Mouse (Mus musculus) stomach, embryonic 14.5 days (tissue): ENCODE results near the gene Clasp1. TPM values are rescaled to one million over a fixed set of nuclear protein-coding genes. Genes with fewer than 3 reads are reported as not detected.

Experiments used
- ATAC-seq: fragments of 200-750 bp; cut with Nextera tagmentation; 2 replicates; pipeline ENCODE4 v1.8.0; 2017; ENCODE audit warnings: low read depth, moderate TSS enrichment; ENCODE audit not compliant: insufficient number of reproducible peaks, insufficient read depth, low FRiP score
- H3K27ac ChIP-seq: fragments of 300-500 bp; sonication (generic); 2 replicates; pipeline ENCODE4 v1.5.1; 2014; ENCODE audit warnings: mild to moderate bottlenecking, low read length, moderate library complexity, mixed read lengths
- H3K27me3 ChIP-seq: fragments of 300-500 bp; sonication (generic); 2 replicates; pipeline ENCODE4 v1.6.1; 2014; ENCODE audit warnings: low read length, control low read depth, mixed read lengths; ENCODE audit not compliant: control insufficient read depth, insufficient read depth
- H3K36me3 ChIP-seq: fragments of 300-500 bp; sonication (generic); 2 replicates; pipeline ENCODE4 v1.6.1; 2014; ENCODE audit warnings: mild to moderate bottlenecking, control low read depth, low read length, moderate library complexity, mixed read lengths; ENCODE audit not compliant: control insufficient read depth, insufficient read depth
- H3K4me1 ChIP-seq: fragments of 300-500 bp; sonication (generic); 2 replicates; pipeline ENCODE4 v1.6.1; 2014; ENCODE audit warnings: low read length, control low read depth, mixed read lengths; ENCODE audit not compliant: control insufficient read depth, insufficient read depth
- H3K4me2 ChIP-seq: fragments of 300-500 bp; sonication (generic); replicated peaks from 2 replicates; pipeline ENCODE4 v1.6.1; 2014; ENCODE audit warnings: low read depth, low read length, control low read depth
- H3K4me3 ChIP-seq: fragments of 300-500 bp; sonication (generic); 2 replicates; pipeline ENCODE4 v1.5.1; 2014; ENCODE audit warnings: low read depth, low read length, control low read depth
- H3K9ac ChIP-seq: fragments of 300-500 bp; sonication (generic); replicated peaks from 2 replicates; pipeline ENCODE4 v1.6.1; 2014; ENCODE audit warnings: low read depth, mild to moderate bottlenecking, control low read depth, low read length, moderate library complexity, mixed read lengths
- H3K9me3 ChIP-seq: fragments of 300-500 bp; sonication (generic); 2 replicates; pipeline ENCODE4 v1.6.1; 2016; ENCODE audit warnings: low read depth, low read length, control low read depth; ENCODE audit not compliant: control insufficient read depth
- WGBS: fragments of 180-500 bp; shearing (Covaris S2); extraction: QIAGEN DNeasy Blood & Tissue Kit; methylation state at CpG from one replicate; pipeline ENCODE4 v1.1.7; 2014; 5-methylcytosine and 5-hydroxymethylcytosine counted together
- polyA plus RNA-seq: library from polyadenylated mRNA; unstranded; fragments of >200 nt; fragmentation: Nextera tagmentation; extraction: Ambion mirVana; gene quantifications from 2 replicates; pipeline ENCODE4 v1.2.1, GENCODE M21; 2014

The Clasp1 gene
- polyA plus RNA-seq, 1 experiment from 2014 or later: 76.5 TPM

DNA sequence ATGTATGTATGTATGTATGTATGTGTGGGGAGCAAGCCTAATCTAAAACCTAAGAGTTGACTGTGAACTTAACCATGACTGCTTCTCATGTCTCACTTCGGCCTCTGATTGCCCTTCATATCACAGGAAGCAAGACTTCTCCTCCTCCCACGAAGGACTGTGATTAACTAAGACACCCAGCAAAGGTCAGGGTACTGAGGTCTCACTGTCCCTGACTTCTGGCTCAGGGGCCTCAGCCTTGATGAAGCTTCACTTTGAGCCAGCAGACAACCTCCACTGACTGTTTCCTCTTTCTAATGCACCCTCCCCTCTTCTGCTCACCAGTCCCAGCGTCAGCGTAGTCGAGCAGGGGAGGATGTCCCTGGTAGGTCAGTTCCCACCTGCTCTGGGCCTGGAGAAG, 166.1 kb downstream of the Clasp1 start:
- ATAC-seq: no peak
- H3K27me3 ChIP-seq: no peaks in the 10 kb centered on the region
- H3K4me1 ChIP-seq: no peaks in the 10 kb centered on the region
- no peaks in the 10 kb centered on the region for H3K9me3 ChIP-seq
- H3K27ac ChIP-seq: no peak overlapping the region
- H3K9ac ChIP-seq: no peak overlapping the region
- H3K36me3 ChIP-seq: peaks cover 37% of the 10 kb centered on the region
- 84% methylated on average over 5 of the region's 5 CpGs for WGBS
- no peak overlapping the region for H3K4me2 ChIP-seq
- no peak overlapping the region for H3K4me3 ChIP-seq

- H3K9me3 ChIP-seq: no peaks in the 10 kb centered on the region
- H3K4me1 ChIP-seq: no peaks in the 10 kb centered on the region
- no peak overlapping the region for H3K4me2 ChIP-seq
- no peak overlapping the region for H3K9ac ChIP-seq
- H3K27me3 ChIP-seq: no peaks in the 10 kb centered on the region
- no peak overlapping the region for H3K4me3 ChIP-seq
- 92% methylated on average over 2 of the region's 2 CpGs for WGBS
- ATAC-seq: no peak
- no peak overlapping the region for H3K27ac ChIP-seq
- peaks cover 44% of the 10 kb centered on the region for H3K36me3 ChIP-seq
Measured at GRCm38 (mm10) chr1:118559716-118560115, 170.9 kb downstream of the Clasp1 start.

GRCm38 (mm10) chr1:118564561-118564960, 175.7 kb downstream of the Clasp1 start:
- H3K36me3 ChIP-seq: peaks cover 53% of the 10 kb centered on the region
- no peak overlapping the region for H3K9ac ChIP-seq
- no peaks in the 10 kb centered on the region for H3K27me3 ChIP-seq
- no peaks in the 10 kb centered on the region for H3K9me3 ChIP-seq
- no peak overlapping the region for H3K4me3 ChIP-seq
- no peaks in the 10 kb centered on the region for H3K4me1 ChIP-seq
- H3K27ac ChIP-seq: no peak overlapping the region
- ATAC-seq: no peak
- H3K4me2 ChIP-seq: no peak overlapping the region

DNA sequence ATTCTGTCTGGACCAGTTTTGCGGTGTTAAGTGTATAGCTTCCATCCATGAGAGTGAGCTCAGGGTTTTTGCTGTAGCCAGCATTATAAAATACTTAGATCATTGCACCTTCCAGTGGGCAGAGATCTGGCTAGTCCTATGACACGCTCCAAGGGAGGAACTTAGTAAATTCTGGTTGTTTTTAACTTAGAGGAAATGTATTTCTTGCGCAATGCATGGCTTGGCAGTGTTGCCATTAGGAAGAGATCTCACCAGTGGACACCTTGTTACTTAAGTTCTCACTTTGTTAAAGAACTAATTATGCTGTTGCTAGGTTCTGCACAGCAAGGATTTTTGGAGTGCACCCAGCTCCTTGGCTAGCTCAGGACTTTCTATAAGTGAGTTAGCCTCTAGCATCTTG, 178.8 kb downstream of the Clasp1 start:
- H3K9me3 ChIP-seq: no peaks in the 10 kb centered on the region
- no peak overlapping the region for H3K9ac ChIP-seq
- no peaks in the 10 kb centered on the region for H3K4me1 ChIP-seq
- ATAC-seq: no peak
- H3K4me2 ChIP-seq: no peak overlapping the region
- 91% methylated on average over 3 of the region's 3 CpGs for WGBS
- no peaks in the 10 kb centered on the region for H3K27me3 ChIP-seq
- H3K36me3 ChIP-seq: peaks cover 46% of the 10 kb centered on the region
- H3K4me3 ChIP-seq: no peak overlapping the region
- no peak overlapping the region for H3K27ac ChIP-seq

GRCm38 (mm10) chr1:118580174-118580702, 191.4 kb downstream of the Clasp1 start:
- no peak for ATAC-seq

GRCm38 (mm10) chr1:118581179-118581578, 192.3 kb downstream of the Clasp1 start:
- H3K4me2 ChIP-seq: no peak overlapping the region
- 95% methylated on average over 8 of the region's 8 CpGs for whole genome bisulfite sequencing
- no peak for ATAC-seq
- H3K9me3 ChIP-seq: no peaks in the 10 kb centered on the region
- no peak overlapping the region for H3K4me3 ChIP-seq
- no peaks in the 10 kb centered on the region for H3K27me3 ChIP-seq
- H3K27ac ChIP-seq: no peak overlapping the region
- no peak overlapping the region for H3K9ac ChIP-seq
- H3K36me3 ChIP-seq: peaks cover 25% of the 10 kb centered on the region
- H3K4me1 ChIP-seq: no peaks in the 10 kb centered on the region

More at GRCm38 (mm10) chr1:118580174-118580702, 191.4 kb downstream of the Clasp1 start:
- H3K36me3 ChIP-seq: peaks cover 29% of the 10 kb centered on the region
- no peaks in the 10 kb centered on the region for H3K27me3 ChIP-seq
- WGBS: 92% methylated on average over 2 of the region's 2 CpGs
- no peak overlapping the region for H3K9ac ChIP-seq
- no peaks in the 10 kb centered on the region for H3K4me1 ChIP-seq
- H3K4me2 ChIP-seq: no peak overlapping the region
- no peak overlapping the region for H3K4me3 ChIP-seq
- H3K9me3 ChIP-seq: no peaks in the 10 kb centered on the region
- no peak overlapping the region for H3K27ac ChIP-seq

GRCm38 (mm10) chr1:118589721-118590120, 200.9 kb downstream of the Clasp1 start:
- Histone ChIP-seq H3K36me3 (peaks cover 33% of the 10 kb centered on the region), H3K27me3 (no peaks in the 10 kb centered on the region), H3K4me2 (no peak overlapping the region), H3K27ac (no peak overlapping the region), H3K4me3 (no peak overlapping the region), H3K9ac (no peak overlapping the region), H3K4me1 (no peaks in the 10 kb centered on the region), H3K9me3 (no peaks in the 10 kb centered on the region)
- ATAC-seq: no peak
- WGBS: 66% methylated on average over 5 of the region's 5 CpGs

- Histone ChIP-seq H3K9me3 (no peaks in the 10 kb centered on the region), H3K27me3 (no peaks in the 10 kb centered on the region), H3K4me2 (no peak overlapping the region), H3K36me3 (peaks cover 41% of the 10 kb centered on the region), H3K4me3 (no peak overlapping the region), H3K4me1 (0 out of 2 replicates have a peak, but pooled peaks cover under 1% of the 10 kb centered on the region), H3K9ac (no peak overlapping the region), H3K27ac (no peak overlapping the region)
- ATAC-seq: no peak
- WGBS: 92% methylated on average over 4 of the region's 4 CpGs
Measured at GRCm38 (mm10) chr1:118592933-118593332, 204.1 kb downstream of the Clasp1 start.

DNA sequence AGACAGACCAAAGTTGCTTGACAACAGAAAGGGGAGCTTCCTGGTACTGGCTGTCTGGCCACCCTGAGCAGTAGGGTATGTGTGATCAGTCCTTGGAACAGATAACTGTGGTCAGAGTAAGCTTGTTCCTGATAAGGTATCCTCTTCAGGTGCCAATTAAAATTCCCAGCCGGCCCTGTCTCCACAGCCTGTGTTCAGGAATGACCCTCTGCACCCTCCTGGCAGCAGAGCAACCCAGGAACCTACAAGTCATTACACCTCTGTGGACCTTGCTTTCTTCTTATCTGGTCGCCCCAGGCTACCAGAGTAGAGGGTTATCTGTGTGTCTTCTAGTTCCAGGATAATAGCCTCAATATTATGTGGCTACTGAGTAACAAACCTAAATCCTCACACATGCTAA, 206.5 kb downstream of the Clasp1 start:
- H3K9me3 ChIP-seq: no peaks in the 10 kb centered on the region
- H3K4me2 ChIP-seq: no peak overlapping the region

More for the DNA sequence above, 206.5 kb downstream of the Clasp1 start:
- ATAC-seq: no peak
- 56% methylated on average over 2 of the region's 2 CpGs for WGBS
- peaks cover 43% of the 10 kb centered on the region for H3K36me3 ChIP-seq
- 0 out of 2 replicates have a peak, but pooled peaks cover 3% of the 10 kb centered on the region for H3K4me1 ChIP-seq
- H3K9ac ChIP-seq: no peak overlapping the region
- H3K27ac ChIP-seq: no peak overlapping the region
- no peaks in the 10 kb centered on the region for H3K27me3 ChIP-seq
- H3K4me3 ChIP-seq: no peak overlapping the region
